Mouse (Mus musculus) erythroblast, embryonic 14.5 days (primary cell): ENCODE data around the gene Nup85.

Experiments
- GATA1 ChIP-seq: IDR thresholded peaks from 2 replicates; pipeline ENCODE4 v1.6.1; 2012; ENCODE audit warnings: low read length, inconsistent platforms, mixed read lengths
- TAL1 ChIP-seq: IDR thresholded peaks from 3 replicates; pipeline ENCODE4 v1.6.1; 2012; ENCODE audit warnings: low read length, inconsistent platforms, mixed read lengths

GRCm38 (mm10) chr11:115536856-115537568, 27.2 kb upstream of the Nup85 start:
- no peak for TF ChIP-seq GATA1
- TF ChIP-seq TAL1: no peak
